Mouse (Mus musculus) brain, embryonic 14.5 days (tissue): ENCODE results near the gene Fzd7.

Source experiments
- CTCF ChIP-seq: fragments of 200-500 bp; IDR thresholded peaks from 2 replicates; pipeline ENCODE4 v1.5.1; 2012; ENCODE audit warnings: inconsistent platforms, mild to moderate bottlenecking, moderate library complexity, borderline replicate concordance; ENCODE audit not compliant: insufficient read depth, insufficient read length; ENCODE audit errors: extremely low read depth
- POLR2A ChIP-seq: fragments of 200-500 bp; IDR thresholded peaks from 2 replicates; pipeline ENCODE4 v1.6.1; 2012; ENCODE audit warnings: mild to moderate bottlenecking, inconsistent platforms, borderline replicate concordance; ENCODE audit not compliant: poor library complexity, insufficient read depth, insufficient read length, severe bottlenecking; ENCODE audit errors: extremely low read depth

DNA sequence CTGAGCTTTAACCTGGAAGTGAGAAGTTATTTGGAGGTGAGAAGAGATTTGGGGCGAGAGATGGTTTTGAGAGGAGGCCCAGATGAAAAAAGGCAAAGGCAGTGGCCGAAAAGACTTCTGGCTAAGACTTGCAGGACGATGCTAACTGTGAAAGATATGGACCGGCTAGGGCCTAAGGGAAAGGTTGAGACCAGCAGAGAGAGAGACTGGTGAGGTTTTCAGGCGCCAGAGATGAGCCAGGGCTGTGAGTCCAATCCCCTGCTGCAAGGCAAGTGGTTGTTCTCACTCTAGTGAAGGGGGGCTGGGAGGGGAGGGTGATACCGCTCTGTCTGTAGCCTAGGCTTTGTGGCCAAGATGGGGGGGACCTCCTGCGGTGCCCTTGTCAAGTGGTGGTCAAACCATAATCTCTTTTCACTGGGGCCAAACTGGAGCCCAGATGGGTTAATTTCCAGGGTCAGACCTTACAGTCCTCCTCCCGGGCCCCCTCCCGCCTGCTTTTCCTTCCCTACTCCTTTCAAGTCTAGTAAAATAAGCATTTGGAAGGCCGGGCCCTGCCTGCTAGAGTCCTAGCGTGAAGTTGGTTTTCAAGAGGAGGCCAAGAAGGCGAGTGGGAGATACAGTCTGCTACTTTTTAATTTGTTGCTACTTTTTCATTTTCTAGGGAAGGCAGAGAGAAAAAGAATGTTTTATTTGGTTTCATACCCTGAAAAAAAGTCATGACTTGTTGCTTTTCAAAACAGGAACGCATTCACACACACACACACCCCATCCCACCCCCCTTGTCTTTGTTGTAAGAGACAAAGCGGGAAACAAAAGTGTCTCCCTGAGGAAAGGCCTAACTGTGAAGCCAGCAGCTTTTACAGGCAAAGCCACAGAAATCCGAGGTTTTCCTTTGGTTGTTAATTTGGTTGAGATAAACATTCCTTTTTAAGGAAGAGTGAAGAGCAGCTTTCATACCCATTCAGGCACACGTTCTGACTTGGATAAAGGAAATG lies 2.9 kb downstream of the Fzd7 start:
- TF ChIP-seq POLR2A (no peak), CTCF (no peak)
